Mouse (Mus musculus) heart, adult 2 months (tissue): ENCODE results near the gene Syk. TPM values are rescaled to one million over a fixed set of nuclear protein-coding genes. Genes with fewer than 3 reads are reported as not detected.

Experiments used
- DNase-seq, 2 experiments: peaks; one replicate each; pipeline ENCODE4 v3.0.0; 2021
- H3K27ac ChIP-seq: fragments of 200-600 bp; 2 replicates; pipeline ENCODE4 v1.8.1; 2022
- H3K27me3 ChIP-seq: fragments of 200-500 bp; 2 replicates; pipeline ENCODE4 v1.6.1; 2012; ENCODE audit warnings: mild to moderate bottlenecking, low read length, inconsistent platforms, mixed read lengths; ENCODE audit not compliant: control insufficient read depth, insufficient read depth
- H3K36me3 ChIP-seq: fragments of 200-500 bp; 2 replicates; pipeline ENCODE4 v1.6.1; 2012; ENCODE audit warnings: low read length, inconsistent platforms; ENCODE audit not compliant: control insufficient read depth, insufficient read depth
- H3K4me1 ChIP-seq: fragments of 200-500 bp; 2 replicates; pipeline ENCODE4 v1.6.1; 2011; ENCODE audit warnings: low read length; ENCODE audit not compliant: control insufficient read depth, insufficient read depth
- H3K4me3 ChIP-seq: fragments of 200-600 bp; 2 replicates; pipeline ENCODE4 v1.8.1; 2022
- H3K79me2 ChIP-seq: fragments of 200-500 bp; replicated peaks from 2 replicates; pipeline ENCODE4 v1.6.1; 2012; ENCODE audit warnings: mild to moderate bottlenecking, inconsistent platforms, low read length, moderate library complexity, mixed read lengths; ENCODE audit not compliant: control insufficient read depth, insufficient read depth
- H3K9ac ChIP-seq: fragments of 200-500 bp; 2 replicates; pipeline ENCODE4 v1.6.1; 2012; ENCODE audit warnings: low read depth, mild to moderate bottlenecking, control low read depth, inconsistent platforms, low read length, mixed read lengths
- CTCF ChIP-seq: fragments of 200-600 bp; IDR thresholded peaks from 2 replicates; pipeline ENCODE4 v1.8.1; 2022; ENCODE audit warnings: antibody characterized with exemption, mild to moderate bottlenecking, moderate library complexity
- EP300 ChIP-seq: fragments of 200-500 bp; IDR thresholded peaks from 2 replicates; pipeline ENCODE4 v1.6.1; 2011; ENCODE audit warnings: low read depth, low read length, control low read depth; ENCODE audit not compliant: insufficient read depth
- POLR2A ChIP-seq: fragments of 200-500 bp; IDR thresholded peaks from 2 replicates; pipeline ENCODE4 v1.6.1; 2011; ENCODE audit warnings: mild to moderate bottlenecking, low read depth, low read length, control low read depth; ENCODE audit not compliant: insufficient read depth
- WGBS: fragments of 180-500 bp; shearing (Covaris S2); methylation state at CpG from one replicate; pipeline ENCODE4 v1.1.7; 2018; 5-methylcytosine and 5-hydroxymethylcytosine counted together
- intact Hi-C: fragments of 180-260 bp; cut with DNase I; formaldehyde crosslinking; loops from one replicate; pipeline ENCODE4 v1.15.1; 2025
- polyA plus RNA-seq: library from polyadenylated mRNA; depleted of rRNA; stranded (reverse); fragments of >200 nt; gene quantifications from 2 replicates; pipeline ENCODE4 v1.2.3, GENCODE M21; 2012; rRNA removed
- total RNA-seq, 2 experiments: library from RNA; stranded (reverse); gene quantifications; 2 replicates each; pipeline ENCODE4 v1.2.3; 2021

Syk gene
- total and polyA plus RNA-seq, 3 experiments, result 14.0 to 17.6 (median 16.0) TPM

DNA sequence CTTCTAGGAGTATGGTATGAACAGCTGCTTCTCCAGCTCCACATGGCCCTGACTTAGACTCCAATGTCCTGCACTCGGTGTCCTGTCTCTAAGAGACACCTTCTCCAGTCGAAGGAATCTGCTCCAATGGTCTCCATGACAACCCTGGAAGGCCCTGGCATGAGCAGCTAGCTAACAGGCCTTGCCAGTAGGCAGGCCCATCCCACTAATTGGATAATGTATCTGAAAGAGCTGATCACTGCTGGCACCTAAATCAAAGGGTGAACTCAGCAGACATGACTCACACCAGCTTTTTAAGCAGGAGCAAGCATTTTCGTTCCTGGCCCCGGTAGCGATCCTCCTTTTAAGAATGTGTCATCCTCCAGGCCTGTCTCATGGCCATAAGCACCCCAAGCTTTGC, 96.9 kb downstream of the Syk start:
- 63% methylated on average over 5 of the region's 5 CpGs for WGBS
- Histone ChIP-seq H3K4me1 (no peaks in the 10 kb centered on the region), H3K36me3 (no peaks in the 10 kb centered on the region), H3K79me2 (no peaks in the 10 kb centered on the region), H3K9ac (no peak overlapping the region), H3K27ac (no peak overlapping the region), H3K4me3 (no peak overlapping the region), H3K27me3 (no peaks in the 10 kb centered on the region)
- intact Hi-C loops, result no loop called here
- TF ChIP-seq EP300 (no peak), CTCF (no peak)
- no peak for DNase-seq

GRCm38 (mm10) chr13:52682107-52682506, 99.1 kb downstream of the Syk start:
- Histone ChIP-seq H3K4me1 (no peaks in the 10 kb centered on the region), H3K9ac (no peak overlapping the region), H3K36me3 (no peaks in the 10 kb centered on the region), H3K79me2 (no peaks in the 10 kb centered on the region), H3K4me3 (no peak overlapping the region), H3K27ac (no peak overlapping the region), H3K27me3 (no peaks in the 10 kb centered on the region)
- intact Hi-C loops, result no loop called here
- 92% methylated on average over 5 of the region's 5 CpGs for WGBS
- DNase-seq, result no peak
- TF ChIP-seq EP300, result no peak
- TF ChIP-seq POLR2A, result no peak
- TF ChIP-seq CTCF, result no peak

- intact Hi-C loops, result no loop called here
- no peak overlapping the region for H3K9ac ChIP-seq
- no peaks in the 10 kb centered on the region for H3K27me3 ChIP-seq
- H3K4me3 ChIP-seq, result no peak overlapping the region
- no peaks in the 10 kb centered on the region for H3K4me1 ChIP-seq
- no peaks in the 10 kb centered on the region for H3K79me2 ChIP-seq
- WGBS, result 83% methylated on average over 13 of the region's 13 CpGs
- no peak overlapping the region for H3K27ac ChIP-seq
- TF ChIP-seq EP300, result no peak
- TF ChIP-seq CTCF, result no peak
- no peak for TF ChIP-seq POLR2A
- no peak for DNase-seq
- no peaks in the 10 kb centered on the region for H3K36me3 ChIP-seq
Measured at GRCm38 (mm10) chr13:52690425-52690824, 107.5 kb downstream of the Syk start.

DNA sequence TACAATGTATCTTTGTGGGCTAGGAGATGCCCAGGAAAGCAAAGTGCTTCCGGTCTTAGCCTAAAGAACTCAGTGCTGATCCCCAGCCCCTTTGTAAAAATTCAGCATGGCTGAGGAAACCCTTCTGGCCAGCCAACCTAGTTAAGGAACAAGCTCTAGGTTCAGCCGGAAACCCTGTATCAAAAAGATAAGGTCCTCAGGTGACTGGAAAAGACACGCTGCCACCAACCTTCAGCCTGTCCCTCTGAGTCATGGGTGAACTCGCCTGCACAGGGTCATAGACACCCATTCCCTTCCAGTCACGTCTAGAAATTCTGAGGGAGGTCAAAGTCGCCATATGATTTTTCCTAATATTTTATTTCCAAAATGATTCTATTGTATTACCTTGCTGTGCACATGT, 109.3 kb downstream of the Syk start:
- H3K27ac ChIP-seq, result no peak overlapping the region
- no peaks in the 10 kb centered on the region for H3K4me1 ChIP-seq
- intact Hi-C loops, result no loop called here
- H3K4me3 ChIP-seq, result no peak overlapping the region
- H3K9ac ChIP-seq, result no peak overlapping the region
- H3K79me2 ChIP-seq, result no peaks in the 10 kb centered on the region
- no peaks in the 10 kb centered on the region for H3K27me3 ChIP-seq
- 63% methylated on average over 6 of the region's 6 CpGs for WGBS
- H3K36me3 ChIP-seq, result no peaks in the 10 kb centered on the region
- TF ChIP-seq EP300, result no peak
- TF ChIP-seq POLR2A, result no peak
- no peak for TF ChIP-seq CTCF
- no peak for DNase-seq

GRCm38 (mm10) chr13:52694857-52695256, 111.9 kb downstream of the Syk start:
- Histone ChIP-seq H3K27ac (no peak overlapping the region), H3K9ac (no peak overlapping the region), H3K4me3 (no peak overlapping the region), H3K36me3 (no peaks in the 10 kb centered on the region), H3K27me3 (no peaks in the 10 kb centered on the region), H3K4me1 (no peaks in the 10 kb centered on the region), H3K79me2 (no peaks in the 10 kb centered on the region)
- intact Hi-C loops, result no loop called here
- DNase-seq, result no peak
- TF ChIP-seq EP300 (no peak), POLR2A (no peak), CTCF (no peak)
- WGBS, result 82% methylated on average over 6 of the region's 6 CpGs

Other genes starting within 250 kb of the Syk start
- under 1 TPM; 0.18 to 0.32 TPM for gene Diras2, start 51.9 kb upstream of the Syk start, total RNA-seq
- 0.61 and 0.78 TPM in 2 replicates for gene Diras2, start 51.9 kb upstream of the Syk start, polyA plus RNA-seq